Mouse (Mus musculus): Measurements from ENCODE around the gene Olfr167. TPM values are rescaled to one million over a fixed set of nuclear protein-coding genes. Genes with fewer than 3 reads are reported as not detected.

Gene Olfr167
- not detected in 2 replicates for polyA plus RNA-seq (2012; ENCODE audit: low replicate concordance)

GRCm38 (mm10) chr16:19522166-19522565, at the start of gene Olfr167:
Gene Olfr167, minus strand, starts transcription at chr16:19522266.

GRCm38 (mm10) chr16:19571709-19572108, 49.6 kb upstream of the Olfr167 start, which contains the start of gene Olfr169:
Gene Olfr169, minus strand, starts transcription at chr16:19571809.

GRCm38 (mm10) chr16:19535455-19535854, 13.4 kb upstream of the Olfr167 start, which contains the start of gene Olfr168:
Gene Olfr168, minus strand, starts transcription at chr16:19535555.

GRCm38 (mm10) chr16:19483394-19483793, 38.7 kb downstream of the Olfr167 start, which contains the start of gene Olfr166:
Gene Olfr166, plus strand, starts transcription at chr16:19483694.

Other genes with a start within 250 kb of the Olfr167 start
- not detected in 2 replicates for gene Olfr164, start 208.2 kb downstream of the Olfr167 start, polyA plus RNA-seq (2012; ENCODE audit: low replicate concordance)
- not detected in 2 replicates for gene Olfr165, start 99.1 kb downstream of the Olfr167 start, polyA plus RNA-seq (2012; ENCODE audit: low replicate concordance)
- gene Olfr166, start 38.6 kb downstream of the Olfr167 start, polyA plus RNA-seq (2012; ENCODE audit: low replicate concordance): 0.02 TPM in 1 of 2 replicates, not detected in the other
- gene Olfr168, start 13.3 kb upstream of the Olfr167 start, polyA plus RNA-seq (2012; ENCODE audit: low replicate concordance): not detected in 2 replicates
- gene Olfr169, start 49.5 kb upstream of the Olfr167 start, polyA plus RNA-seq (2012; ENCODE audit: low replicate concordance): not detected in 2 replicates
- gene Olfr170, start 89.6 kb upstream of the Olfr167 start, polyA plus RNA-seq (2012; ENCODE audit: low replicate concordance): not detected in 2 replicates
- gene Olfr171, start 107.7 kb upstream of the Olfr167 start, polyA plus RNA-seq (2012; ENCODE audit: low replicate concordance): not detected in 2 replicates
- gene Lamp3, start 184.1 kb upstream of the Olfr167 start, polyA plus RNA-seq (2012; ENCODE audit: low replicate concordance): 0.03 and 0.22 TPM in 2 replicates
- 13.5 and 19.4 TPM in 2 replicates for gene B3gnt5, start 237.9 kb upstream of the Olfr167 start, polyA plus RNA-seq (2012; ENCODE audit: low replicate concordance)

Data from hematopoietic multipotent progenitor cell, adult 10-12 weeks (in vitro differentiated cells).